Mouse (Mus musculus) c-Kit-positive CD71-negative TER-119-negative erythroid progenitor cells, embryonic 14.5 days (primary cell): ENCODE measurements at regions not wholly inside any gene's neighbourhood (a gene's known extent, or its start where the extent isn't known, plus 50 kb on each side); places are given as distances from the start of the nearest gene placed in this dataset.
"Not testable (repeated sequence)": the region's sequence is repeated elsewhere in the genome, so short reads cannot be mapped to it uniquely, and the experiment has no call there.

ENCODE experiments used
- DNase-seq: peaks from one replicate; pipeline ENCODE4 v3.0.0-alpha.2; 2013; ENCODE audit warnings: low read depth

GRCm38 (mm10) chr6:22506871-22507270 is 150.8 kb upstream of the Fam3c start:
- DNase-seq: no peak

GRCm38 (mm10) chr6:22497306-22497705 is 141.3 kb upstream of the Fam3c start:
- no peak for DNase-seq

- DNase-seq: no peak
Measured at GRCm38 (mm10) chr6:22496471-22496870, 140.4 kb upstream of the Fam3c start.

GRCm38 (mm10) chr6:22493632-22494260 is 137.7 kb upstream of the Fam3c start:
- DNase-seq: peak; percentile 37

GRCm38 (mm10) chr6:22492896-22493295 is 136.9 kb upstream of the Fam3c start:
- DNase-seq: no peak

GRCm38 (mm10) chr6:22490762-22491161 is 134.7 kb upstream of the Fam3c start:
- no peak for DNase-seq

GRCm38 (mm10) chr6:22487467-22487866 is 131.4 kb upstream of the Fam3c start:
- no peak for DNase-seq

GRCm38 (mm10) chr6:22485828-22486518 is 129.9 kb upstream of the Fam3c start:
- no peak for DNase-seq

GRCm38 (mm10) chr6:22482257-22482656 is 126.2 kb upstream of the Fam3c start:
- DNase-seq: not testable (repeated sequence)

- no peak for DNase-seq
Measured at GRCm38 (mm10) chr6:22474604-22475003, 118.6 kb upstream of the Fam3c start.

GRCm38 (mm10) chr6:22474011-22474410 is 118.0 kb upstream of the Fam3c start:
- no peak for DNase-seq

- not testable (repeated sequence) for DNase-seq
Measured at GRCm38 (mm10) chr6:22472400-22472799, 116.4 kb upstream of the Fam3c start.

- no peak for DNase-seq
Measured at GRCm38 (mm10) chr6:22467334-22467993, 111.4 kb upstream of the Fam3c start.

GRCm38 (mm10) chr6:22465926-22466325 is 109.9 kb upstream of the Fam3c start:
- no peak for DNase-seq

GRCm38 (mm10) chr6:22459440-22460016 is 103.5 kb upstream of the Fam3c start:
- peak; percentile 25 for DNase-seq

- no peak for DNase-seq
Measured at GRCm38 (mm10) chr6:22452203-22452602, 96.2 kb upstream of the Fam3c start.

- no peak for DNase-seq
Measured at GRCm38 (mm10) chr6:22450501-22450900, 94.5 kb upstream of the Fam3c start.

GRCm38 (mm10) chr6:22448906-22449305 is 92.9 kb upstream of the Fam3c start:
- no peak for DNase-seq

- no peak for DNase-seq
Measured at GRCm38 (mm10) chr6:22447636-22448035, 91.6 kb upstream of the Fam3c start.

- no peak for DNase-seq
Measured at GRCm38 (mm10) chr6:22446621-22447310, 90.7 kb upstream of the Fam3c start.

GRCm38 (mm10) chr6:22444856-22445255 is 88.8 kb upstream of the Fam3c start:
- not testable (repeated sequence) for DNase-seq

GRCm38 (mm10) chr6:22444220-22444619 is 88.2 kb upstream of the Fam3c start:
- no peak for DNase-seq
